Mouse (Mus musculus) WW6 (cell line): ENCODE data around the gene Stard13.

ENCODE experiments used
- DNase-seq: peaks from one replicate; pipeline ENCODE4 v3.0.0-alpha.2; 2013; ENCODE audit warnings: low read depth, low spot score

Gene Stard13

GRCm38 (mm10) chr5:151142671-151143601 is 90.7 kb downstream of the Stard13 start:
- DNase-seq = no peak

GRCm38 (mm10) chr5:151142241-151142640 is 91.4 kb downstream of the Stard13 start:
- no peak for DNase-seq

- no peak for DNase-seq
Measured at GRCm38 (mm10) chr5:151137901-151138300, 95.7 kb downstream of the Stard13 start.

GRCm38 (mm10) chr5:151137311-151137710 is 96.3 kb downstream of the Stard13 start:
- no peak for DNase-seq

- DNase-seq = no peak
Measured at GRCm38 (mm10) chr5:151135965-151136364, 97.7 kb downstream of the Stard13 start.

- no peak for DNase-seq
Measured at GRCm38 (mm10) chr5:151135078-151135826, 98.4 kb downstream of the Stard13 start.

- DNase-seq = no peak
Measured at GRCm38 (mm10) chr5:151134202-151134601, 99.4 kb downstream of the Stard13 start.

GRCm38 (mm10) chr5:151133744-151134143 is 99.9 kb downstream of the Stard13 start:
- DNase-seq = no peak

GRCm38 (mm10) chr5:151129762-151130161 is 103.9 kb downstream of the Stard13 start:
- no peak for DNase-seq

- DNase-seq = no peak
Measured at GRCm38 (mm10) chr5:151127298-151127717, 106.3 kb downstream of the Stard13 start.

GRCm38 (mm10) chr5:151126608-151127005 is 107.0 kb downstream of the Stard13 start:
- no peak for DNase-seq

GRCm38 (mm10) chr5:151125985-151126607 is 107.5 kb downstream of the Stard13 start:
- DNase-seq = no peak

- DNase-seq = no peak
Measured at GRCm38 (mm10) chr5:151117846-151118245, 115.8 kb downstream of the Stard13 start.

- DNase-seq = no peak
Measured at GRCm38 (mm10) chr5:151116192-151116887, 117.3 kb downstream of the Stard13 start.

- no peak for DNase-seq
Measured at GRCm38 (mm10) chr5:151112743-151113142, 120.9 kb downstream of the Stard13 start.

GRCm38 (mm10) chr5:151111080-151111871 is 122.4 kb downstream of the Stard13 start:
- DNase-seq = no peak

GRCm38 (mm10) chr5:151110461-151110908 is 123.2 kb downstream of the Stard13 start:
- DNase-seq = no peak

GRCm38 (mm10) chr5:151109822-151110221 is 123.8 kb downstream of the Stard13 start:
- DNase-seq = no peak

- no peak for DNase-seq
Measured at GRCm38 (mm10) chr5:151108955-151109354, 124.7 kb downstream of the Stard13 start.

GRCm38 (mm10) chr5:151108291-151108897 is 125.2 kb downstream of the Stard13 start:
- DNase-seq = no peak
